Mouse (Mus musculus) adrenal gland, postnatal 10 days (tissue): ENCODE results near the gene Gm45902. TPM values are rescaled to one million over a fixed set of nuclear protein-coding genes. Genes with fewer than 3 reads are reported as not detected.

ENCODE experiments used
- total RNA-seq, 2 experiments: library from RNA; stranded (reverse); gene quantifications; 2 replicates each; pipeline ENCODE4 v1.2.3; 2021

Gm45902 gene
- total RNA-seq, 2 experiments from 2014 or later = 2.3 to 4.0 TPM

Other genes with a start within 250 kb of the Gm45902 start
- 10 to 100 TPM; 49.0 to 55.3 TPM for gene Nmt2, start 228.6 kb downstream of the Gm45902 start, total RNA-seq
- 10 to 100 TPM in 1 of 2 experiments, 1 to 10 TPM in 1; 9.6 to 16.8 TPM for gene Rpp38, start 180.1 kb downstream of the Gm45902 start, total RNA-seq
- gene Acbd7, start 176.6 kb downstream of the Gm45902 start, total RNA-seq = under 1 TPM in 1 of 2 experiments, not detected in 1; 0.64 TPM
- under 1 TPM in 1 of 2 experiments, not detected in 1; 0.24 TPM for gene Olah, start 115.6 kb downstream of the Gm45902 start, total RNA-seq
- under 1 TPM; 0.73 to 0.99 TPM for gene Meig1, start 90.1 kb downstream of the Gm45902 start, total RNA-seq
- gene Dclre1c, start 88.7 kb downstream of the Gm45902 start, total RNA-seq = 1 to 10 TPM; 6.1 to 8.7 TPM
- 1 to 10 TPM; 1.8 to 2.4 TPM for gene Suv39h2, start 37.8 kb downstream of the Gm45902 start, total RNA-seq
- 10 to 100 TPM; 38.9 to 50.3 TPM for gene Hspa14, start within 50 bp of the Gm45902 start, total RNA-seq
- gene Cdnf, start 240 bp upstream of the Gm45902 start, total RNA-seq = 1 to 10 TPM; 2.3 to 3.3 TPM
- gene Fam107b, start 57.7 kb upstream of the Gm45902 start, total RNA-seq = 10 to 100 TPM; 22.9 to 36.9 TPM